Mouse (Mus musculus) midbrain, embryonic 12.5 days (tissue): ENCODE measurements around the gene Xrn2. TPM values are rescaled to one million over a fixed set of nuclear protein-coding genes. Genes with fewer than 3 reads are reported as not detected.
A peak's percentile ranks its signal among the peaks of the same experiment; 100 is the strongest.

ENCODE experiments used
- ATAC-seq: fragments of 200-750 bp; cut with Nextera tagmentation; 2 replicates; pipeline ENCODE4 v1.8.0; 2017; ENCODE audit warnings: low read depth, moderate TSS enrichment, moderate library complexity; ENCODE audit not compliant: low FRiP score
- H3K27ac ChIP-seq: fragments of 300-500 bp; sonication (generic); replicated peaks from 2 replicates; pipeline ENCODE4 v1.5.1; 2016; ENCODE audit warnings: mild to moderate bottlenecking
- H3K27me3 ChIP-seq: fragments of 300-500 bp; sonication (generic); 2 replicates; pipeline ENCODE4 v1.6.1; 2016; ENCODE audit warnings: mild to moderate bottlenecking
- H3K36me3 ChIP-seq: fragments of 300-500 bp; sonication (generic); 2 replicates; pipeline ENCODE4 v1.6.1; 2016
- H3K4me1 ChIP-seq: fragments of 300-500 bp; sonication (generic); 2 replicates; pipeline ENCODE4 v1.6.1; 2016
- H3K4me2 ChIP-seq: fragments of 300-500 bp; sonication (generic); replicated peaks from 2 replicates; pipeline ENCODE4 v1.6.1; 2016; ENCODE audit warnings: mild to moderate bottlenecking, moderate library complexity
- H3K4me3 ChIP-seq: fragments of 300-500 bp; sonication (generic); 2 replicates; pipeline ENCODE4 v1.5.1; 2016; ENCODE audit warnings: mild to moderate bottlenecking
- H3K9ac ChIP-seq: fragments of 300-500 bp; sonication (generic); replicated peaks from 2 replicates; pipeline ENCODE4 v1.6.1; 2016; ENCODE audit warnings: mild to moderate bottlenecking, moderate library complexity
- H3K9me3 ChIP-seq: fragments of 300-500 bp; sonication (generic); 2 replicates; pipeline ENCODE4 v1.6.1; 2016; ENCODE audit warnings: mild to moderate bottlenecking
- WGBS: fragments of 180-500 bp; shearing (Covaris S2); methylation state at CpG from one replicate; pipeline ENCODE4 v1.1.7; 2016; 5-methylcytosine and 5-hydroxymethylcytosine counted together
- polyA plus RNA-seq: library from polyadenylated mRNA; unstranded; fragments of >200 nt; fragmentation: Nextera tagmentation; extraction: Ambion mirVana; gene quantifications from 2 replicates; pipeline ENCODE4 v1.2.1, GENCODE M21; 2016

Xrn2 gene
- polyA plus RNA-seq, 1 experiment from 2014 or later = 91.3 TPM

- Histone ChIP-seq H3K36me3 (peaks cover 15% of the 10 kb centered on the region), H3K4me2 (no peak overlapping the region), H3K4me3 (no peak overlapping the region), H3K4me1 (peaks cover 10% of the 10 kb centered on the region; the same call in 1 of the 2 replicates), H3K27ac (no peak overlapping the region), H3K9me3 (no peaks in the 10 kb centered on the region), H3K27me3 (no peaks in the 10 kb centered on the region), H3K9ac (no peak overlapping the region)
- 0 out of 2 replicates have a peak, but pooled peaks have one; percentile 66 for ATAC-seq
- WGBS = 20% methylated on average over 1 of the region's 1 CpGs
Measured at GRCm38 (mm10) chr2:147069077-147069476, 56.3 kb downstream of the Xrn2 start.

GRCm38 (mm10) chr2:147070305-147070704 is 57.5 kb downstream of the Xrn2 start:
- WGBS = 95% methylated on average over 1 of the region's 1 CpGs
- Histone ChIP-seq H3K4me1 (peaks cover 10% of the 10 kb centered on the region; the same call in 1 of the 2 replicates), H3K4me2 (no peak overlapping the region), H3K36me3 (peaks cover 5% of the 10 kb centered on the region; the same call in 1 of the 2 replicates), H3K27me3 (no peaks in the 10 kb centered on the region), H3K4me3 (no peak overlapping the region), H3K27ac (no peak overlapping the region), H3K9me3 (no peaks in the 10 kb centered on the region), H3K9ac (no peak overlapping the region)
- ATAC-seq = no peak

- Histone ChIP-seq H3K9ac (no peak overlapping the region), H3K9me3 (no peaks in the 10 kb centered on the region), H3K4me1 (peaks cover 3% of the 10 kb centered on the region; the same call in 1 of the 2 replicates), H3K27me3 (peaks cover 3% of the 10 kb centered on the region), H3K4me2 (no peak overlapping the region), H3K36me3 (peaks cover 15% of the 10 kb centered on the region; the same call in 1 of the 2 replicates), H3K4me3 (no peak overlapping the region), H3K27ac (no peak overlapping the region)
- ATAC-seq = 0 out of 2 replicates have a peak, but pooled peaks have one; percentile 19
- 62% methylated on average over 2 of the region's 2 CpGs for WGBS
Measured at GRCm38 (mm10) chr2:147073962-147074361, 61.2 kb downstream of the Xrn2 start.

GRCm38 (mm10) chr2:147074399-147074798 is 61.6 kb downstream of the Xrn2 start:
- no peaks in the 10 kb centered on the region; the same call in 1 of the 2 replicates for H3K4me1 ChIP-seq
- WGBS = 90% methylated on average over 4 of the region's 4 CpGs
- ATAC-seq = no peak
- no peak overlapping the region for H3K4me3 ChIP-seq
- H3K9ac ChIP-seq = no peak overlapping the region
- H3K4me2 ChIP-seq = no peak overlapping the region
- no peak overlapping the region for H3K27ac ChIP-seq
- peaks cover 15% of the 10 kb centered on the region; the same call in 1 of the 2 replicates for H3K36me3 ChIP-seq
- peaks cover 7% of the 10 kb centered on the region for H3K27me3 ChIP-seq
- H3K9me3 ChIP-seq = no peaks in the 10 kb centered on the region

- 0 out of 2 replicates have a peak, but pooled peaks cover under 1% of the 10 kb centered on the region for H3K36me3 ChIP-seq
- 62% methylated on average over 4 of the region's 4 CpGs for WGBS
- ATAC-seq = no peak
Measured at GRCm38 (mm10) chr2:147082391-147082790, 69.6 kb downstream of the Xrn2 start.

GRCm38 (mm10) chr2:147083471-147084365 is 70.9 kb downstream of the Xrn2 start:
- ATAC-seq = peak; percentile 51
- peaks cover 3% of the 10 kb centered on the region for H3K4me1 ChIP-seq
- H3K4me3 ChIP-seq = peak overlapping the region; percentile 41
- peaks cover 72% of the 10 kb centered on the region for H3K27me3 ChIP-seq
- peak overlapping the region; percentile 37 for H3K9ac ChIP-seq
- under 1% methylated on average over 72 of the region's 72 CpGs for WGBS
- H3K4me2 ChIP-seq = peak overlapping the region; percentile 47; the same call in 1 of the 2 replicates
- no peaks in the 10 kb centered on the region for H3K9me3 ChIP-seq
- H3K27ac ChIP-seq = no peak overlapping the region
- no peaks in the 10 kb centered on the region for H3K36me3 ChIP-seq

More at GRCm38 (mm10) chr2:147082391-147082790, 69.6 kb downstream of the Xrn2 start:
- Histone ChIP-seq H3K4me2 (no peak overlapping the region), H3K9me3 (no peaks in the 10 kb centered on the region), H3K27ac (no peak overlapping the region), H3K9ac (no peak overlapping the region), H3K27me3 (peaks cover 67% of the 10 kb centered on the region), H3K4me1 (peaks cover 3% of the 10 kb centered on the region), H3K4me3 (no peak overlapping the region)

- Histone ChIP-seq H3K27ac (peak overlapping the region; percentile 61), H3K4me3 (peak overlapping the region; percentile 41), H3K4me2 (peak overlapping the region; percentile 47), H3K9ac (peak overlapping the region; percentile 43; the same call in 1 of the 2 replicates), H3K4me1 (peaks cover 3% of the 10 kb centered on the region), H3K36me3 (no peaks in the 10 kb centered on the region), H3K9me3 (no peaks in the 10 kb centered on the region), H3K27me3 (peaks cover 64% of the 10 kb centered on the region)
- WGBS = under 1% methylated on average over 77 of the region's 106 CpGs
- ATAC-seq = peak; percentile 53
Measured at GRCm38 (mm10) chr2:147084366-147085071, 71.7 kb downstream of the Xrn2 start.

- Histone ChIP-seq H3K27me3 (peaks cover 64% of the 10 kb centered on the region), H3K36me3 (no peaks in the 10 kb centered on the region), H3K4me3 (peak within 1 kb of the TSS; percentile 41), H3K27ac (peak within 1 kb of the TSS; percentile 61), H3K4me2 (peak within 1 kb of the TSS; percentile 47), H3K9me3 (no peaks in the 10 kb centered on the region), H3K4me1 (peaks cover 3% of the 10 kb centered on the region), H3K9ac (peak within 1 kb of the TSS; percentile 43; the same call in 1 of the 2 replicates)
- ATAC-seq = peak; percentile 54; the same call in 1 of the 2 replicates
- WGBS = under 1% methylated on average over 39 of the region's 82 CpGs
Measured at GRCm38 (mm10) chr2:147085072-147085870, 72.5 kb downstream of the Xrn2 start, which contains the start of gene Nkx2-4. TSS of gene Nkx2-4 (minus strand) at chr2:147085445.

- 4% methylated on average over 6 of the region's 6 CpGs for WGBS
- H3K9ac ChIP-seq = no peak overlapping the region
- ATAC-seq = no peak
Measured at GRCm38 (mm10) chr2:147085937-147086336, 73.1 kb downstream of the Xrn2 start.

GRCm38 (mm10) chr2:147086441-147086840 is 73.6 kb downstream of the Xrn2 start:
- WGBS = 14% methylated on average over 5 of the region's 5 CpGs
- peaks cover 3% of the 10 kb centered on the region for H3K4me1 ChIP-seq
- H3K4me2 ChIP-seq = no peak overlapping the region
- peaks cover 58% of the 10 kb centered on the region for H3K27me3 ChIP-seq
- H3K4me3 ChIP-seq = no peak overlapping the region
- no peak overlapping the region for H3K27ac ChIP-seq
- H3K9ac ChIP-seq = no peak overlapping the region
- H3K36me3 ChIP-seq = no peaks in the 10 kb centered on the region
- no peaks in the 10 kb centered on the region for H3K9me3 ChIP-seq
- ATAC-seq = no peak

More at GRCm38 (mm10) chr2:147085937-147086336, 73.1 kb downstream of the Xrn2 start:
- no peaks in the 10 kb centered on the region for H3K36me3 ChIP-seq
- H3K27me3 ChIP-seq = peaks cover 63% of the 10 kb centered on the region
- no peak overlapping the region for H3K4me2 ChIP-seq
- H3K27ac ChIP-seq = no peak overlapping the region
- H3K4me1 ChIP-seq = peaks cover 3% of the 10 kb centered on the region
- no peaks in the 10 kb centered on the region for H3K9me3 ChIP-seq
- no peak overlapping the region for H3K4me3 ChIP-seq

- no peak overlapping the region for H3K4me3 ChIP-seq
- 92% methylated on average over 1 of the region's 1 CpGs for WGBS
- no peak overlapping the region for H3K4me2 ChIP-seq
- no peak overlapping the region for H3K27ac ChIP-seq
- H3K36me3 ChIP-seq = no peaks in the 10 kb centered on the region
- ATAC-seq = no peak
- H3K9ac ChIP-seq = no peak overlapping the region
- no peaks in the 10 kb centered on the region for H3K9me3 ChIP-seq
- no peaks in the 10 kb centered on the region for H3K4me1 ChIP-seq
- no peaks in the 10 kb centered on the region for H3K27me3 ChIP-seq
Measured at GRCm38 (mm10) chr2:147119736-147120135, 106.9 kb downstream of the Xrn2 start.
